Mouse (Mus musculus) ES-E14 (cell line): ENCODE measurements at regions not wholly inside any gene's neighbourhood (a gene's known extent, or its start where the extent isn't known, plus 50 kb on each side); places are given as distances from the start of the nearest gene placed in this dataset.

ENCODE experiments used
- DNase-seq: peaks from one replicate; pipeline ENCODE4 v3.0.0-alpha.2; 2013; ENCODE audit warnings: low read depth, low spot score
- H3K27ac ChIP-seq: 2 replicates; pipeline ENCODE4 v1.5.1; 2012; ENCODE audit warnings: low read depth, mild to moderate bottlenecking, low read length, moderate library complexity, mixed read lengths; ENCODE audit not compliant: poor library complexity, insufficient read depth, severe bottlenecking
- H3K36me3 ChIP-seq: 2 replicates; pipeline ENCODE4 v1.6.1; 2012; ENCODE audit warnings: mild to moderate bottlenecking, low read length, moderate library complexity, mixed read lengths; ENCODE audit not compliant: control insufficient read depth, poor library complexity, insufficient read depth, severe bottlenecking
- H3K4me1 ChIP-seq, 2 experiments: fragments of 150-350 bp in 1 of 2; sonication (generic) in 1 of 2; 2 replicates each; pipeline ENCODE4 v1.6.1; 2012; ENCODE audit warnings: low read length in 2 of 2, mild to moderate bottlenecking in 1 of 2, mixed read lengths in 1 of 2; ENCODE audit not compliant: control insufficient read depth in 2 of 2, insufficient read depth in 2 of 2, poor library complexity in 1 of 2
- H3K4me3 ChIP-seq, 2 experiments: fragments of 150-350 bp in 1 of 2; sonication (generic) in 1 of 2; 2 replicates each; pipeline ENCODE4 v1.5.1; 2012; ENCODE audit warnings: low read length in 2 of 2, low read depth in 1 of 2, mild to moderate bottlenecking in 1 of 2, mixed read lengths in 1 of 2; ENCODE audit not compliant: insufficient read depth in 1 of 2, poor library complexity in 1 of 2, severe bottlenecking in 1 of 2
- H3K9ac ChIP-seq: 2 replicates; pipeline ENCODE4 v1.6.1; 2012; ENCODE audit warnings: low read depth, mild to moderate bottlenecking, low read length, mixed read lengths; ENCODE audit not compliant: poor library complexity, insufficient read depth, severe bottlenecking
- H3K9me3 ChIP-seq: fragments of 150-350 bp; sonication (generic); 2 replicates; pipeline ENCODE4 v1.6.1; 2012; ENCODE audit warnings: low read depth, mild to moderate bottlenecking, low read length; ENCODE audit not compliant: control insufficient read depth, insufficient read depth
- CHD2 ChIP-seq: IDR thresholded peaks from 2 replicates; pipeline ENCODE4 v1.6.1; 2014; ENCODE audit warnings: mild to moderate bottlenecking, low read depth, low read length, inconsistent platforms
- HCFC1 ChIP-seq: IDR thresholded peaks from 2 replicates; pipeline ENCODE4 v1.6.1; 2012; ENCODE audit warnings: low read length, inconsistent platforms, borderline replicate concordance; ENCODE audit not compliant: insufficient read depth
- MAFK ChIP-seq: IDR thresholded peaks from 2 replicates; pipeline ENCODE4 v1.6.1; 2014; ENCODE audit warnings: mild to moderate bottlenecking, low read depth, low read length, inconsistent platforms; ENCODE audit not compliant: insufficient read depth
- ZC3H11A ChIP-seq: IDR thresholded peaks from 2 replicates; pipeline ENCODE4 v1.6.1; 2012; ENCODE audit warnings: low read depth, mild to moderate bottlenecking, inconsistent platforms, low read length, borderline replicate concordance
- ZNF384 ChIP-seq: IDR thresholded peaks from 2 replicates; pipeline ENCODE4 v1.6.1; 2012; ENCODE audit warnings: low read depth, low read length, inconsistent platforms
- in situ Hi-C, 2 experiments: fragments of 600-800 bp; cut with MboI; formaldehyde crosslinking; loops; one replicate each; pipeline ENCODE4 v1.15.1; 2025; ENCODE audit warnings: low sequenced_read_pairs in 2 of 2, inconsistent platforms in 1 of 2; ENCODE audit not compliant: unreplicated experiment in 2 of 2

- Histone ChIP-seq H3K9ac (no peak overlapping the region), H3K27ac (no peak overlapping the region), H3K4me1 (no peaks in the 10 kb centered on the region), H3K36me3 (no peaks in the 10 kb centered on the region), H3K4me3 (no peak overlapping the region), H3K9me3 (no peaks in the 10 kb centered on the region)
- TF ChIP-seq MAFK (no peak), ZC3H11A (no peak), CHD2 (no peak), ZNF384 (no peak), HCFC1 (no peak)
- no peak for DNase-seq
- in situ Hi-C loops: no loop called here
Observed at GRCm38 (mm10) chr5:26338191-26338590, 80.7 kb downstream of the Gm7361 start.

- no peak for DNase-seq
- H3K36me3 ChIP-seq: no peaks in the 10 kb centered on the region
- H3K9me3 ChIP-seq: no peaks in the 10 kb centered on the region
Observed at GRCm38 (mm10) chr5:26339266-26339665, 81.8 kb downstream of the Gm7361 start.

GRCm38 (mm10) chr5:26355156-26355555 lies 97.7 kb downstream of the Gm7361 start:
- TF ChIP-seq ZC3H11A (no peak), MAFK (no peak), CHD2 (no peak), ZNF384 (no peak), HCFC1 (no peak)

More at GRCm38 (mm10) chr5:26339266-26339665, 81.8 kb downstream of the Gm7361 start:
- no peak for TF ChIP-seq ZC3H11A
- TF ChIP-seq MAFK: no peak
- no peak for TF ChIP-seq CHD2
- no peak for TF ChIP-seq ZNF384
- TF ChIP-seq HCFC1: no peak
- Histone ChIP-seq H3K27ac (no peak overlapping the region), H3K9ac (no peak overlapping the region), H3K4me3 (no peak overlapping the region), H3K4me1 (no peaks in the 10 kb centered on the region)
- in situ Hi-C loops: no loop called here

GRCm38 (mm10) chr5:26359082-26359481 lies 101.6 kb downstream of the Gm7361 start:
- H3K4me3 ChIP-seq: no peak overlapping the region
- no peaks in the 10 kb centered on the region for H3K36me3 ChIP-seq
- in situ Hi-C loops: no loop called here
- no peak overlapping the region for H3K27ac ChIP-seq
- no peak overlapping the region for H3K9ac ChIP-seq
- H3K9me3 ChIP-seq: no peaks in the 10 kb centered on the region
- TF ChIP-seq MAFK: no peak
- TF ChIP-seq CHD2: no peak
- TF ChIP-seq ZNF384: no peak
- TF ChIP-seq HCFC1: no peak
- no peak for TF ChIP-seq ZC3H11A
- no peaks in the 10 kb centered on the region for H3K4me1 ChIP-seq
- no peak for DNase-seq

More at GRCm38 (mm10) chr5:26355156-26355555, 97.7 kb downstream of the Gm7361 start:
- no peak for DNase-seq
- Histone ChIP-seq H3K4me1 (no peaks in the 10 kb centered on the region), H3K27ac (no peak overlapping the region), H3K4me3 (no peak overlapping the region), H3K9ac (no peak overlapping the region), H3K9me3 (no peaks in the 10 kb centered on the region), H3K36me3 (no peaks in the 10 kb centered on the region)
- in situ Hi-C loops: no loop called here

- no peak overlapping the region for H3K27ac ChIP-seq
- no peak overlapping the region for H3K4me3 ChIP-seq
- in situ Hi-C loops: no loop called here
- H3K4me1 ChIP-seq: no peaks in the 10 kb centered on the region
- no peaks in the 10 kb centered on the region for H3K9me3 ChIP-seq
- no peak for TF ChIP-seq HCFC1
- TF ChIP-seq CHD2: no peak
- no peak for TF ChIP-seq ZC3H11A
- TF ChIP-seq MAFK: no peak
- no peak for TF ChIP-seq ZNF384
- H3K36me3 ChIP-seq: no peaks in the 10 kb centered on the region
- no peak overlapping the region for H3K9ac ChIP-seq
- no peak for DNase-seq
Observed at GRCm38 (mm10) chr5:26374175-26374984, 116.9 kb downstream of the Gm7361 start.
